Mouse (Mus musculus) megakaryocyte, embryonic 14.5 days (primary cell): ENCODE data around the gene Prkca.

Source experiments
- FLI1 ChIP-seq: IDR thresholded peaks from 2 replicates; pipeline ENCODE4 v1.6.1; 2012; ENCODE audit warnings: low read length, inconsistent platforms, mixed read lengths
- GATA1 ChIP-seq: IDR thresholded peaks from 3 replicates; pipeline ENCODE4 v1.6.1; 2012; ENCODE audit warnings: mixed read lengths, low read length, inconsistent platforms, borderline replicate concordance

GRCm38 (mm10) chr11:107983883-107984282 is 359.8 kb downstream of the Prkca start:
- TF ChIP-seq GATA1: no peak
- TF ChIP-seq FLI1: no peak
